Comparison of ENCODE assay signal across 16 mouse cellular contexts in genomic region chr13:70645968-70646505, GRCm38 (mm10). TPM values are rescaled to one million over a fixed set of nuclear protein-coding genes. Genes with fewer than 3 reads are reported as not detected.
A peak's percentile ranks its signal among the peaks of the same experiment; 100 is the strongest.
DNase-seq lines count a peak whose midpoint lies in the region; ATAC-seq and TF ChIP-seq lines count a peak whose summit lies in the region.
"Had no signal": no experiment of that assay in that cellular context is flagged by ENCODE, and none has a peak within 500 bp of the region (broad histone marks: within the 10 kb centered on the region; RNA-seq: fewer than 3 reads in every experiment).

No protein-coding gene starts in this region.

- peak overlapping the region; percentile 6; the same call in 1 of the 2 replicates for H3K27ac ChIP-seq in kidney, embryonic 14.5 days (ENCODE audit: low read depth, low read length)
- H3K27ac ChIP-seq in kidney, adult 2 months (ENCODE audit: insufficient read depth, low read depth, low read length) = no peak overlapping the region
- no peak overlapping the region for H3K27ac ChIP-seq in midbrain, embryonic 14.5 days (replicated peaks; ENCODE audit: low read depth, low read length)
- no peak overlapping the region for H3K27ac ChIP-seq in midbrain, embryonic 15.5 days
- H3K27ac ChIP-seq in intestine, postnatal 0 days (ENCODE audit: low read depth, low read length) = no peak overlapping the region
- H3K27ac ChIP-seq in stomach, embryonic 14.5 days (ENCODE audit: low read length) = 0 out of 2 replicates have a peak overlapping the region, but pooled peaks have one; percentile 15
- H3K27ac ChIP-seq: hindbrain, embryonic 15.5 days; limb, embryonic 12.5 days; lung, embryonic 15.5 days had no signal

- H3K4me1 ChIP-seq in kidney, embryonic 14.5 days (ENCODE audit: control insufficient read depth, insufficient read depth, low read length) = no peaks in the 10 kb centered on the region
- H3K4me1 ChIP-seq in kidney, adult 2 months (ENCODE audit: control insufficient read depth, insufficient read depth, low read length) = peaks cover 3% of the 10 kb centered on the region; the same call in 1 of the 2 replicates
- no peaks in the 10 kb centered on the region for H3K4me1 ChIP-seq in midbrain, embryonic 14.5 days (ENCODE audit: control insufficient read depth, insufficient read depth, low read length)
- no peaks in the 10 kb centered on the region for H3K4me1 ChIP-seq in midbrain, embryonic 15.5 days
- H3K4me1 ChIP-seq in intestine, postnatal 0 days (replicated peaks; ENCODE audit: control insufficient read depth, insufficient read depth, low read length) = no peaks in the 10 kb centered on the region
- H3K4me1 ChIP-seq in stomach, embryonic 14.5 days (ENCODE audit: control insufficient read depth, insufficient read depth, low read length) = peaks cover 10% of the 10 kb centered on the region; the same call in 1 of the 2 replicates
- H3K4me1 ChIP-seq: hindbrain, embryonic 15.5 days; limb, embryonic 12.5 days had no signal

- H3K36me3 ChIP-seq in kidney, embryonic 14.5 days (ENCODE audit: control insufficient read depth, insufficient read depth, low read length) = no peaks in the 10 kb centered on the region
- no peaks in the 10 kb centered on the region for H3K36me3 ChIP-seq in kidney, adult 2 months (ENCODE audit: control insufficient read depth, insufficient read depth, low read length)
- H3K36me3 ChIP-seq in midbrain, embryonic 14.5 days (ENCODE audit: control insufficient read depth, insufficient read depth, low read length) = no peaks in the 10 kb centered on the region
- H3K36me3 ChIP-seq in midbrain, embryonic 15.5 days (replicated peaks) = no peaks in the 10 kb centered on the region
- no peaks in the 10 kb centered on the region for H3K36me3 ChIP-seq in intestine, postnatal 0 days (ENCODE audit: control insufficient read depth, insufficient read depth)
- no peaks in the 10 kb centered on the region for H3K36me3 ChIP-seq in stomach, embryonic 14.5 days (ENCODE audit: control insufficient read depth, insufficient read depth, low read length)
- H3K36me3 ChIP-seq: hindbrain, embryonic 15.5 days; limb, embryonic 12.5 days; lung, embryonic 15.5 days had no signal

- TF ChIP-seq CTCF in kidney, adult 2 months (conservative IDR thresholded peaks at IDR 0.05; ENCODE audit: insufficient read depth, insufficient read length, low read depth, low read length) = no peak
- TF ChIP-seq CTCF in intestine, postnatal 0 days (IDR thresholded peaks at IDR 0.05; ENCODE audit: low read depth) = no peak

- intact Hi-C loops in gastrocnemius, postnatal 36 days (cut with DNase I) = no loop called here

- no peak for ATAC-seq in kidney, embryonic 14.5 days (ENCODE audit: low FRiP score, low TSS enrichment)
- ATAC-seq in midbrain, embryonic 14.5 days (ENCODE audit: low FRiP score, low TSS enrichment) = no peak
- no peak for ATAC-seq in midbrain, embryonic 15.5 days (replicated peaks)
- ATAC-seq in intestine, postnatal 0 days = peak; percentile 26; the same call in 1 of the 2 replicates
- 0 out of 2 replicates have a peak, but pooled peaks have one; percentile 7 for ATAC-seq in stomach, embryonic 14.5 days (ENCODE audit: insufficient number of reproducible peaks, insufficient read depth, low FRiP score, low read depth)
- ATAC-seq: CD4-positive, CD25-positive, alpha-beta regulatory T cell, adult 4 months; forebrain, embryonic 16.5 days had no signal

- H3K9ac ChIP-seq in kidney, embryonic 14.5 days (ENCODE audit: low read depth, low read length) = no peak overlapping the region
- no peak overlapping the region for H3K9ac ChIP-seq in midbrain, embryonic 14.5 days (replicated peaks; ENCODE audit: low read length)
- H3K9ac ChIP-seq in midbrain, embryonic 15.5 days = no peak overlapping the region
- no peak overlapping the region for H3K9ac ChIP-seq in intestine, postnatal 0 days (ENCODE audit: low read depth, low read length)
- no peak overlapping the region for H3K9ac ChIP-seq in stomach, embryonic 14.5 days (replicated peaks; ENCODE audit: low read depth, low read length)
- H3K9ac ChIP-seq: hindbrain, embryonic 15.5 days; limb, embryonic 12.5 days; lung, embryonic 15.5 days had no signal

- no peaks in the 10 kb centered on the region for H3K9me3 ChIP-seq in kidney, embryonic 14.5 days (ENCODE audit: control insufficient read depth, low read length)
- H3K9me3 ChIP-seq in midbrain, embryonic 14.5 days (ENCODE audit: control insufficient read depth, low read length) = no peaks in the 10 kb centered on the region
- H3K9me3 ChIP-seq in midbrain, embryonic 15.5 days = no peaks in the 10 kb centered on the region
- H3K9me3 ChIP-seq in intestine, postnatal 0 days (ENCODE audit: control insufficient read depth) = no peaks in the 10 kb centered on the region
- H3K9me3 ChIP-seq in stomach, embryonic 14.5 days (ENCODE audit: control insufficient read depth, low read depth, low read length) = no peaks in the 10 kb centered on the region
- H3K9me3 ChIP-seq: hindbrain, embryonic 15.5 days; limb, embryonic 12.5 days; lung, embryonic 15.5 days had no signal

- 53% methylated on average over 10 of the region's 10 CpGs for WGBS in kidney, embryonic 14.5 days
- 35% methylated on average over 10 of the region's 10 CpGs for WGBS in kidney, adult 2 months
- 69% methylated on average over 10 of the region's 10 CpGs for WGBS in midbrain, embryonic 14.5 days
- WGBS in midbrain, embryonic 15.5 days = 61% methylated on average over 10 of the region's 10 CpGs
- 46% methylated on average over 10 of the region's 10 CpGs for WGBS in intestine, postnatal 0 days
- WGBS in stomach, embryonic 14.5 days = 49% methylated on average over 10 of the region's 10 CpGs

- no peak overlapping the region for H3K4me2 ChIP-seq in kidney, embryonic 14.5 days (replicated peaks; ENCODE audit: low read depth, low read length)
- H3K4me2 ChIP-seq in midbrain, embryonic 14.5 days (ENCODE audit: low read length) = no peak overlapping the region
- no peak overlapping the region for H3K4me2 ChIP-seq in midbrain, embryonic 15.5 days
- no peak overlapping the region for H3K4me2 ChIP-seq in intestine, postnatal 0 days (replicated peaks; ENCODE audit: low read depth)
- H3K4me2 ChIP-seq in stomach, embryonic 14.5 days (replicated peaks; ENCODE audit: low read depth, low read length) = no peak overlapping the region
- H3K4me2 ChIP-seq: hindbrain, embryonic 15.5 days; limb, embryonic 12.5 days; lung, embryonic 15.5 days had no signal

- TF ChIP-seq POLR2A in kidney, adult 2 months (IDR thresholded peaks at IDR 0.05; ENCODE audit: low read depth, low read length) = no peak

- no peak overlapping the region for H3K4me3 ChIP-seq in kidney, embryonic 14.5 days (ENCODE audit: low read length)
- H3K4me3 ChIP-seq in kidney, adult 2 months (ENCODE audit: insufficient read depth, low read depth, low read length) = no peak overlapping the region
- no peak overlapping the region for H3K4me3 ChIP-seq in midbrain, embryonic 14.5 days (replicated peaks; ENCODE audit: low read depth, low read length)
- no peak overlapping the region for H3K4me3 ChIP-seq in midbrain, embryonic 15.5 days
- no peak overlapping the region for H3K4me3 ChIP-seq in intestine, postnatal 0 days (ENCODE audit: low read depth, low read length)
- no peak overlapping the region for H3K4me3 ChIP-seq in stomach, embryonic 14.5 days (ENCODE audit: low read depth, low read length)
- H3K4me3 ChIP-seq: hindbrain, embryonic 15.5 days; limb, embryonic 12.5 days; lung, embryonic 15.5 days; myocyte had no signal

- H3K27me3 ChIP-seq in kidney, embryonic 14.5 days (ENCODE audit: control insufficient read depth, insufficient read depth, low read length) = no peaks in the 10 kb centered on the region
- no peaks in the 10 kb centered on the region for H3K27me3 ChIP-seq in kidney, adult 2 months (replicated peaks; ENCODE audit: control insufficient read depth, insufficient read depth, low read length)
- H3K27me3 ChIP-seq in midbrain, embryonic 14.5 days (ENCODE audit: control insufficient read depth, insufficient read depth, low read length) = no peaks in the 10 kb centered on the region
- H3K27me3 ChIP-seq in midbrain, embryonic 15.5 days (replicated peaks) = 0 out of 2 replicates have a peak, but pooled peaks cover 2% of the 10 kb centered on the region
- no peaks in the 10 kb centered on the region for H3K27me3 ChIP-seq in intestine, postnatal 0 days (replicated peaks; ENCODE audit: control insufficient read depth, insufficient read depth, low read length)
- H3K27me3 ChIP-seq in stomach, embryonic 14.5 days (ENCODE audit: control insufficient read depth, insufficient read depth, low read length) = no peaks in the 10 kb centered on the region
- H3K27me3 ChIP-seq: limb, embryonic 12.5 days; lung, embryonic 15.5 days had no signal

- DNase-seq in kidney, adult 2 months = no peak
- DNase-seq in midbrain, embryonic 14.5 days = peak; percentile 25
- no peak for DNase-seq in gastrocnemius, postnatal 36 days
- DNase-seq: adrenal gland, postnatal 25 days; cerebellum, postnatal 25 days; gastrocnemius, postnatal 10 days had no signal

RNA-seq across cellular contexts. Expression of gene Ice1, which starts 8.6 kb away (rescaled TPM):
- polyA plus RNA-seq in kidney, embryonic 14.5 days (2014; fragmentation: Nextera tagmentation; extraction: Ambion mirVana) = 25.9 and 36.5 TPM in 2 replicates
- 15.4 and 17.1 TPM in 2 replicates for polyA plus RNA-seq in kidney, adult 2 months (2012; rRNA removed)
- 59.1 and 59.2 TPM in 2 replicates for polyA plus RNA-seq in midbrain, embryonic 14.5 days (2014; fragmentation: Nextera tagmentation; extraction: Ambion mirVana)
- polyA plus RNA-seq in midbrain, embryonic 15.5 days (2015; fragmentation: Nextera tagmentation; extraction: Ambion mirVana) = 36.5 and 40.1 TPM in 2 replicates
- polyA plus RNA-seq in intestine, postnatal 0 days (2015; fragmentation: Nextera tagmentation; extraction: Ambion mirVana) = 5.8 and 7.0 TPM in 2 replicates
- 35.0 and 35.1 TPM in 2 replicates for polyA plus RNA-seq in stomach, embryonic 14.5 days (2014; fragmentation: Nextera tagmentation; extraction: Ambion mirVana)
- total RNA-seq in gastrocnemius, postnatal 36 days (2021) = 10 to 100 TPM; 13.6 to 14.5 TPM

Comparison
In these comparisons a context has a peak if more than half of its experiments do, and no peak if none do; other contexts are left out.
1. H3K27ac ChIP-seq: peak in kidney, embryonic 14.5 days (single experiment) and stomach, embryonic 14.5 days (single experiment); none in kidney, adult 2 months (single experiment), midbrain, embryonic 14.5 days (single experiment), midbrain, embryonic 15.5 days (single experiment) and intestine, postnatal 0 days (single experiment).
2. ATAC-seq: peak in intestine, postnatal 0 days (single experiment) and stomach, embryonic 14.5 days (single experiment); none in kidney, embryonic 14.5 days (single experiment), midbrain, embryonic 14.5 days (single experiment) and midbrain, embryonic 15.5 days (single experiment).